Mouse (Mus musculus): ENCODE results near the gene Nfkbil1.

Gene Nfkbil1

GRCm38 (mm10) chr17:35175968-35176367 lies 59.6 kb downstream of the Nfkbil1 start, which contains the start of gene Aif1:
Aif1 (minus strand) TSS chr17:35176068.
- no peak for DNase-seq (ENCODE audit: low spot score)

GRCm38 (mm10) chr17:35175382-35175781 lies 60.2 kb downstream of the Nfkbil1 start:
- DNase-seq (ENCODE audit: low spot score) = no peak

GRCm38 (mm10) chr17:35174201-35174977 lies 61.2 kb downstream of the Nfkbil1 start:
- DNase-seq (ENCODE audit: low spot score) = no peak

DNA sequence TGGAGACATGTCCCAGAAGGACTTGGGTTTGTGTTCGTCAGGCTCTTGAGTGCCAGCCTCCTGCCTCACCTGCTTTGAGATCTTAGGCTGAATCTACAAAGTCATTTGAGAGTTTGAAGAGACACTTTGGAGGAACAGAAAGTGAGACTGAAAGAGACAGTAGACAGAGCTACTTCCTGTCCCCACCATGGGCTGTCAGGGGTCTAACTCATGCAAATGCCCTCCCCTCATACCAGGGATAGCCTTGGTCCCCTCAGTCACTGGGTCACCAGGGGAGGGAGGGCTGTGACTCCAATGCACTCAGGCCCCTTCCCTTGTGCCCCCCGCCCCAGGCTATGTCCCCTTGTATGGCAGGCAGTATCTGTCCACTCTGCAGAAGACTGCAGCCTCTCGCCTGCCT lies 62.3 kb downstream of the Nfkbil1 start:
- DNase-seq (ENCODE audit: low spot score) = no peak

GRCm38 (mm10) chr17:35172445-35173234 lies 63.0 kb downstream of the Nfkbil1 start:
- DNase-seq (ENCODE audit: low spot score) = no peak

Measured in testis, postnatal 14 days (tissue).